Mouse (Mus musculus): ENCODE measurements around the gene Pitpnm2.

Pitpnm2 gene

DNA sequence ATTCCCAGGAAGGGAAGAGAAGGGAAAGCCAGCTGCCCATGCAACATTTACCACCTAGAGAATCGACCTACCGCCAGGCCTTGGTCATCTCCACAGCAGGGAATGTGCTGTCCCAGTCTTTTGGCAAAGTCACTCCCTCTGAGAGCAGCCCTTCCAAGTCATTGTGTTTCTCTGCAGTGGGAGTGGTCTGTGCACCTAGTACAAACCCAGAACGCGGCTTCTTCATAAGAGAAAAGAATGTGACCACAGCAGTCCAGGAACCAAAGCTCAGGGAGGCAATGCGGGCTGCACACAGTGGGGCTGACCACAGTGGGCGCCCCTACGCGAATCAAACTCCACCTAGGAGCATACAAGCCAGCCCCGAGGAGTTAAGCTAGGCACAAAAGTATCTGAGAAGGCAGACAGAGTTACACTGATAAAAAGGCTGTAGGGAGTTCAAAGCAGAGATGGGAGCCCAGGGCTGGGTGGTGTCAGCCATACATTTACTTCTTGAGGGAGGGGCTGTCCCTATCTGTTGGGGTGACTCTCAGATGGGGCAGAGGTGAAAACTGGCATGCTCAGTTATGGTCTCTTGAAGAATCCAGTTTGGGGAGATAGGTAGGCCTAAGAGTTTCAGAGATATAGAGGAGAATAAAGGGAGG is 1.5 kb downstream of the Pitpnm2 start:
- no peak for DNase-seq (ENCODE audit: low read depth, low spot score)

DNA sequence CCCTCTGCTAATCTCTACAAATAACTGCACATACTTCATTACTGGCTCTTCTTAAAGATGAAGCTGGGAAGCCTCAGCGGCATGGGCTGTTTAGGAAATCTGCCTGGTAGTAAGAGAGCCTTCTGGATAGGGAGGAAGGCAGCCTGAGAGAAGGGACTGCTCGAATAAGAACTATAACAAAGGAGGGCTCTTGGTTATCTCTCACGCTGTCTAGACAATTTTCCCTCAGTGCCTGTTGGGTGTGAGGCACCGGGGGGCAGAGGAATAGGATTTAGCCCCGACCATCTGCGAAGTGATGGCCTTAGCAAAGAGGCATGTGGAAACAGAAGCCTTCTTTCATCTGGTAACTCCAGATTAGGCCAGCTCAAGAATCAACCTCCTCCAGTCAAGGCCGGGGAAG is 2.3 kb downstream of the Pitpnm2 start:
- DNase-seq (ENCODE audit: low read depth, low spot score) = no peak

DNA sequence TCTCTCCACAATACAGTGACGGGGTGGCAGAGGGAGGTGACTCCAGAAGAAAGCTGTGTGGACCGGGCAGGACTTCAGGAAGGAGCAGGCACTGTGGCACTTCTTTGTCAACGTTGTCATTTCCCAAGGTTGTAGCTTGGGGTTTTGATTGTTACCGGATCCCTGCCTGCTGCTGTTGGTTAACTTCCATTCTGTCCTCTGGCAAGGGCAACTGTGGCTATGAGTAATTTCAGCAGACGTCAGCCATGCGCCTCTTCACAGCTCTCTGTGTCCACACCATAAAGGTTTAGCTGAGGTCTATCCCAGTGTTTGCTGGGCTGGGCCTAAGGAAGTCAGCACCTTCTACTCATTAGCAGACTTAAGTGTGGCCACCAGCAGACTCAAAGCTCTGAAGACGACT is 4.7 kb downstream of the Pitpnm2 start:
- DNase-seq (ENCODE audit: low read depth, low spot score) = no peak

DNA sequence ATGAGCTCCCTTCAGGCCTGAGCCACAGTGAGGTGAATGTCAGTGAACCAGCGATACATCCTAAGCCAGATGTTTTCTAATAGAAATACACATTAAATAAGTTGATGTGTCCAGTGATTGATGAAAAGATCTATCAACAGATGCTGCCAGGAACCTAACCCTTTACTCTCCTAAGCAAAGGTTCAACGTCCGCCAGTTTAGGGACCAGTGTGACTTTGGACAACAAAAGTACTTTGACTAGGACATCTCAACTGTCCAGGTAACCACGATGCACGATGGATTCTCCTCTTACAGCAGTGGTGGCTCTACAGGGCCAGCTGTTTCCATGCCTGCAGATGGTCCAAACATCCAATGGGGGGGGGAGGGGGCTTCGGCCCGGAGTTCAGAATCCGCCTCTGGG is 5.1 kb downstream of the Pitpnm2 start:
- DNase-seq (ENCODE audit: low read depth, low spot score) = no peak

DNA sequence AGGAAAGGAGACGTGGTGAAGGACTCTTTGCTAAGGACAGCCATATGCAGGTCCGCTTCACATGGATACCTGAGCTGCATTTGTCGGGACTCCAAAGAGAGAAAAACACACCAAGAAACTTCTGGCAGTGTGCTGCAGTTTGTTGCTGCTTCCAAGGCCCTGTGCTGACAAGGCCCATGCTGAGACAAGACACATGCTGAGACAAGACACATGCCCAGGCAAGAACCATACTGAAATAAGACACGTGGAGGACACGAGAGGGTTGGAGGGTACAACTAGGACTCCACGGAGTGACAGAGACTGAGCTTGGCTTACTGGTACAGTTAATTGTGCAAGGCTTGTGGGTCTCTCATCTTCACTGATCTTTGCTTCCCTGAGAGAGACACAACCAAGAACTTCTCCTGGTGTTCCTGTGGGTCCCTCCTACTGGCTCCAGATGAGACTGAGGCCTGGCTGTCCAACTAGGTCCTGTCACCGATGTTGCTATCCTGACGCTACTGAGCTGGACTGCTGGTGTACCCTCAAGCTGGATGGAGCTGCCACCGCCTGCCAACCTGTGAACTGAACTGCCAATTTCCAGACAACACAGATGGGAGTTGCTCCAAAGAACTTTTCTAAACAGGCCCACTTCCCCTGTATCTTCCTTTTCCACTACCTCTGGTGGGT is 6.2 kb downstream of the Pitpnm2 start:
- no peak for DNase-seq (ENCODE audit: low read depth, low spot score)

DNA sequence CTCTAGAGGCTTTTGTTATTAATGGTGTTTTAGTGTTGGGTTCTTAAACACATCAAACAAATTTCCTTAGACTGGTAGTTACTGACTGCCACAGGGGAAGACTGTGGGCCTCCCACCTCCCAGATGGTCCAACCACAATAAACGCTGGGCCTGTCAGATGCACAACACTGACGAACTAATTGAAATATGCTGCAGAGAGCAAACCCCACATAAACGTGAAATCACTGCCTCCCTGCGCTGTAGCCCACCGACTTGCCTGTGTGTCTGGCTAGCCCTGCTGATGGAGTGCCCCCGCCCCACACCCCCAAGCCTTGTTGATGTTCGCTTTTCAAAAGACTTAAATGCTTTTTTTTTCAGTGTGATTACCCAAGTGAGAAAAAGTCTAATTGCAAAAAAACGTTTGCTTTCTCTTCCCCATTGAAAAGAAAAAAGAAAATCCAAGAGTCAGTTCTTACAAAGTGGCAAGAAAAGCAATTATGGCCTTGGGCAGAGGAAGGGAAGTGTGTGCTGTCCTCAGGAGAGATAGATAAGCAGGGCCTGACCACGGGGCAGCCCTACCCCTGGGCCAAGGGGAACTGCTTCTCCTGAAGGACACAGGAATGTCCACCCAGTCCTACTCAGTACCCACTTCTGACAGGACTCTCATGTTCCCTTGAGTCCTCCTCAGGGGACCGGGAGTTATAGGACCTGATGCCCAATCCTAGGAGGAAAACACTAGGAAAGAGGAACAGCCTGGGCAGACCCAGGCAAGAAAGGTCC is 7.7 kb downstream of the Pitpnm2 start:
- no peak for DNase-seq (ENCODE audit: low read depth, low spot score)

DNA sequence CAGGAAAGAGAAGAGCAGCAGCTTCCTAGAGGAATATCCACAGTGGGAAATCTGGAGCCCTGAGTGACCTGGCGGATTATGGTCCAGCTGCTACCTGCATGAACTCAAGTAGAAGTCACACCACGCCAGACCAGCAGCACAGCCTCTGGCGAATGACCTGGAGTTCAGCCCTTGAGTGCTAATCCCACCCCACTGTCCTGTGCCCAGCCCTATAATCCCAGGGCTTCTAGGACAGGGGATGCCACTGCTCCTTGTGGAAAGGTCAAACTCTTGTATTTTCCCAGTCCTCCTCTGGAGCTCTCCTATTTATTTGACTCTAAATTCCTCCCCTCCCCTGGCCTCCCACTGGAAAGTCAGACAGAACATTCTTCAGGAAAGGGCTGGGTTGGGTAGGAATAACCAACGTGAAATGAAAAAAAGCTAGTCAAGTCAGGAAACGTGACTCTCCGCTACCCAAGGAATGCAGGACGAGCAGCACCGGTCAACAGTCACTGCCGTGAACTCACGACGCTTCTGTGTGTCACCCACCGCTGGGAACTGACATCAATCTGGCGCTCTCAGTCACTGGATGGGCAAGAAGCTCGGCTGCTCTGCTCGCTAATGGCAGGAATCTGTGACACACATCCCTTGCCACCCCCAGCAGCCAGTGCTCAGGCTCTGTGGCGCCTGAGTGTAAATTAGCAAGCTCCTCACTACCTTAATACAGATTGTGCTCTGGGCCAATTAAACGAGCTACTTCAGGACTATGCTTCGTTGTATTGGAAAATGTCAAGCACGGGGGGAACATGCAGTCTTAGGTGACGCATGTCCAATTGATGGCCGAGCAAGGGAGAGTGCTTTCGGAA is 8.5 kb downstream of the Pitpnm2 start:
- DNase-seq (ENCODE audit: low read depth, low spot score) = peak; percentile 46

DNA sequence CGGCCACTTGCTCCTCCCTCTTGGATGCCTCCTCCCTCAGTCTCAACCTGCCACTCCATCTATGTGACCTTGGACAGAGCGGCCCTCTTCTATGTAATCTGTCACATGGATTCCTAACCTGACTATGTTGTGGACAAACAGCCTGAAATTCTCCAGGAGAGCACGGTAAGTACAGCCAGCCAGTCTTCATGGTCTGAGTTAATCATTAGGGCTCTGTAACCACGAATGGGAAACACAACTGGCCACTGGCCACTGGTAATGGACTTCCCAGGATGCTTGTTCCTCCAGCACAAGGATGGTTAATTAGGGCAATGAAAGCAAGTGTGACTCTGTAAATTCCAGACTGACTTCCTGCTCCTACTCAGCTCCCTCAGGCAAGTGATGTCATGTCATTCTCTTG is 13.4 kb downstream of the Pitpnm2 start:
- DNase-seq (ENCODE audit: low read depth, low spot score) = no peak

DNA sequence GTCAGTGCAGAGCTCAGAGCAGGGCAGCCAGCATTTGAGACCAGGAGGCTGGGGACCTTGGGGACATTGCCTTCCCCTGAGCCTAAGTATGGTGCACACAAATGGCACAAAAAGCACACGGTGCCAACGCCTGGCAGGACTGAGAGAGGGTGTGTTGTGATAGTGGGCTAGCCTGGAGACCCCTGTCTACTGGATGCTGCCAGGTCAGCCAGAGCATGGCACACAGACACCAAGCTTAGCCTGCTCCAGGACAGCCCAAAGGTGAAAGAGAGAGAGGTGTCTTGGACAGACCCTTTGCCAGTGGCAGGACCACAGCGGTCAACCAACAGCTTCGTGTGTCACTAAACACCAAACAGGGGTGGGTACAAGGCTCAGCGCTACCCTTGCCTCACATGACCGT is 14.8 kb downstream of the Pitpnm2 start:
- no peak for DNase-seq (ENCODE audit: low read depth, low spot score)

DNA sequence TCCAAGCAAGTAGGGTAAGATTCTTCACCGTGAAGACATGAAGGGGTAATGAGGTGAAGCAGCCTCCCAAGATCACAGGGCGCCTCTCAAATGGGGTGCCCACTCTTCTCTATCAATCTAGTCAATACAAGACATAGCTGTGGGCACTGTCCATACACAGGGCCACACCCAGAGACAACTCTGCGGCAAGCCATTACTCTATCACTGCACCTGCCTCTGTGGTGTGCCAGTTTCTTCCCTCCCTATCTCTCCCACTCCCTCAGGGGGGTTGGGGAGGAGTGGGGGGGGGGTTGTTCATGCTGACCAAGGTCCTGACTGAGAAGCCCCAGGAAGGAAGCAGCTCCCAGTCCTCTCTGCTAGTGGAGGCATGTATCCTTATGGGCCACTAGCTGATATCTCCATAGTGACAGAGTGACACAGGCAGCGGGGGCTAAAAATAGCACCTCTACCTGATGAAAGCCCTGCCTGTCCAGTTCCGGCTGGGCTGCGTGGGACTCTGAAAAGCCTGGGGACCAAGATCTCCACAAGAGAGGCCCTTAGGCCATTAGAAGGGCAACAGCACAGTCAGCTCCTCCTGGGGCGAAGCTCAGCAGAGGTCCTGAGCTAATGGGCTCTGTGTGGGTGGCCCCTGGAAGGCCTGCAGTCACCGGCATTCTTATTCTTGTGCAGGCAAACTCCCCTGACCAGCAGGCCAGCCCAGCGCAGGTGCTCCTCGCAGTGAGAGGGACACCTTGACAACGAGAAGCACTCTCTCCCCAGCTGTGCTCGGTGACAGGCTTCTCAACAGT is 15.5 kb downstream of the Pitpnm2 start:
- no peak for DNase-seq (ENCODE audit: low read depth, low spot score)

DNA sequence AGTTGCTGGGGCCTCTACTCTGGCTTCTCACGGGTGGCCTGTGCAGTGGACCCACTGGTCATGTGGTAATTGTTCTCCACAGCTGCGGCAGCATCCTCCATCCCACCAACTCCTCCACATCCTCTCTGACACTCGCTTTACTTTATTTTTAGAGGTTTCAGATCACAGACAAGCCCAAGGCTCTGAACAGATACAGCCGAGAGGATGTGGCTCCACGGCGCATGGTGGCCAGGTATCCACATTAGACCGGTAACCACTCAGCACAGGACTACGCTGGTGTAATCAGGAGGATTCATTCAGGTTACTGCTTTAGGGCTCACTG is 16.5 kb downstream of the Pitpnm2 start:
- no peak for DNase-seq (ENCODE audit: low read depth, low spot score)

DNA sequence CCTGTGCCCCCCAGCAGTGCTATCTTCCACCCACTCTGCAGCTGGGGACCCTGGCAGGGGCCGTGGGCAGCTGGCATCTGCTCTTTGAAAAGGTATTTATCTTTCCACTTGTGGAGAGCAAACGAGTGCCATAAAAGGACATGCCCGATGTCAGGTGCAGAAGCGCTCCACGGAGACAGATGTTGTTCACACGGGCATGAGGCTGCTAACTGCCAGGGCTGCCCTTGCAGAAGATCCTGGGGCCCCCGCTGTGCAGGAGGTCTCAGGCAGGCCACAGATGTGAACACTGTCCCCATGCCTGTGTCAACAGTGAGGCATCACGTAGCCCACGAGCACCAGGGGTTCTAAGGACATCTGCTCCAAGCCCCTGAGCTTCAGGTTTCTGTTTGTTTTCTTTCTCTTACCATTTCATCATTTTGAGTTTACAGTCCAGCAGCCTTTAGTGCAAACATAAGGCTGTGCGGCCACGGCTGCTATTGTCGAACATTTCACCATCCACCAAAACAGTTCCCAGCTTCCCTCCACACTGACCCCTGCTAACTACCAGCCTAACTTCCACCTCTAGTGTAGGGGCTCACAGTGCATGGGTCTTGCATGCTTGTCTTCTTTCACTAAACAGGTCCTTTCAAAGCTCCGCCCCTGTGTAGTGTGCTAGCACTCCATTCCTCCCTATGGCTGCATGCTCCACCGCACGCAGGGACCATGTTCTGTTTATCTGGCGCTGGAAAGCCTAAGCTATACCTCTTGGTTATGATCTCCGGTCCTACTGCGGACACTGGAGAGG is 17.0 kb downstream of the Pitpnm2 start:
- no peak for DNase-seq (ENCODE audit: low read depth, low spot score)

DNA sequence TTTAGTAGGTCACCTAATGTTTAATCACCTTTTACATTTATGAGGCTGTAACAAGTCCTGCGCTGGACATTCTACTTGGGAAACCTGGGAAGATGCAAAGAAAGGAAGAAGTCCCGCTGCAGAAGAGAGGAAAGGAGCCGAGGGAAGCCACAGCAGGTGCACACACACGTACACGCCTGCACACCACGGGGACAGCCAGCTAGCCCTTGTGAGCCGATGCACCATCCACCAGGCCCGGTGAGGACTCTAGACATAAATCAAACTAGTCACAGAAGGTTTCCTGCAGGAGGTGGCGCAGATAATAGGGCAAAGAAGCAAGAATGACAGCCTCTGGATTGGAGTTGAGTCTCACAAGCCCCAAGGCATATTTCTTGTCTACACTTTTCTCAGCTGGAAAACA is 19.1 kb downstream of the Pitpnm2 start:
- no peak for DNase-seq (ENCODE audit: low read depth, low spot score)

DNA sequence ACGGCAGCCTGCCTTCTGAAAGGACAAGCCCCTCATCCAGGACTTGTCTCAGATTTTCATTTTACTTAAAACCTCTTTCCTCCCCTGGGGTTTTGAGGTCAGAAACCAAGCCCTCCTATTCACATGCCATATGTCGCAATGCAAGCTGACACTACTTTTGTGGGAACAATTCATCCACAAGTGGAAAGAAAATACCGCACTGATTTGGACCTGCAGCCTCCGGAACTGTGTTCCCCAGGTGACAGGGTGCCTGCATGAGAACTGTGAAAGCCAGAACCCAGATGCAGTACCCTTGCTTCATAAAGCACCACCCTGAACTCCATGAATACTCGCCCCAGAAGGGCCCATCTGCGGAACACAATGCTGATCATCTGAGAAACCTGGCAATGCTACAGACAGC is 22.4 kb downstream of the Pitpnm2 start:
- no peak for DNase-seq (ENCODE audit: low read depth, low spot score)

DNA sequence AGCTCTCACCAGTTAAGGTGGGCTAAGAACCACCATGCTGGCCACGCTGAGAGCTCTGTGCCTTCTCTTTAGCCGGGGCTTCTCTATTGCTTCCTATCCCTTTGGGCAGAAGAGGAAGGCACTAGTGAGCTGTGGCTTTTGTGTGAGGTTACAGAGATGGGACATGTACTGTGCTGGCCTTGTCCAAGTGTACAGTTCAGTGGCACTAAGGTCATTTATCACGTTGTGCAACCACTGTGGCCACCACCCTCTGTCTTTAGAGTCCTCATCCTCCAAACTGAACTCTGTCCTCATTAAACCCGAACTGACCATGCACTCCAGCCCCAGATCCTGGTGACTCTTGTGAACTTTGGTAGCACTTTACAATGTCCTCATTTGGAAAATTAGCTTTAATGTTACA is 23.1 kb downstream of the Pitpnm2 start:
- DNase-seq (ENCODE audit: low read depth, low spot score) = no peak

DNA sequence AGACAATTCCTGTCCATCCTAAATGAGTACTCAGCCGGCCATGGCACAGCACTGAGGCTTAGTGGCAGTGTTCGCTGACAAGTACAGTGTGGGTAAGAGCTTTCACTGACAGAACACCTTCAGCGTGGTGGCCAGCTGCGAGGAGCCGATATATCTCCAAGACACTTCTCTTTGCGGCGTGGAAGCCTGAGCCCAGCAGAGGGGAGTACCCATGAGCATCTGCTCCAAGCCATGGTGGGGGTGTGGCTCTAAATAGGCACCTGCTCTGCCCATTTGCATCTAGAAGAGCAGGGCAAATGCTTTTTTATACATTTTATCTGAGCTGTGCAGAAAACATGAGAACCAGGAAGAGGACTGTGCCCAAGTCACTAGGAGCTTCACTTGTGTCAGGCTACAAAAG is 23.7 kb downstream of the Pitpnm2 start:
- DNase-seq (ENCODE audit: low read depth, low spot score) = no peak

DNA sequence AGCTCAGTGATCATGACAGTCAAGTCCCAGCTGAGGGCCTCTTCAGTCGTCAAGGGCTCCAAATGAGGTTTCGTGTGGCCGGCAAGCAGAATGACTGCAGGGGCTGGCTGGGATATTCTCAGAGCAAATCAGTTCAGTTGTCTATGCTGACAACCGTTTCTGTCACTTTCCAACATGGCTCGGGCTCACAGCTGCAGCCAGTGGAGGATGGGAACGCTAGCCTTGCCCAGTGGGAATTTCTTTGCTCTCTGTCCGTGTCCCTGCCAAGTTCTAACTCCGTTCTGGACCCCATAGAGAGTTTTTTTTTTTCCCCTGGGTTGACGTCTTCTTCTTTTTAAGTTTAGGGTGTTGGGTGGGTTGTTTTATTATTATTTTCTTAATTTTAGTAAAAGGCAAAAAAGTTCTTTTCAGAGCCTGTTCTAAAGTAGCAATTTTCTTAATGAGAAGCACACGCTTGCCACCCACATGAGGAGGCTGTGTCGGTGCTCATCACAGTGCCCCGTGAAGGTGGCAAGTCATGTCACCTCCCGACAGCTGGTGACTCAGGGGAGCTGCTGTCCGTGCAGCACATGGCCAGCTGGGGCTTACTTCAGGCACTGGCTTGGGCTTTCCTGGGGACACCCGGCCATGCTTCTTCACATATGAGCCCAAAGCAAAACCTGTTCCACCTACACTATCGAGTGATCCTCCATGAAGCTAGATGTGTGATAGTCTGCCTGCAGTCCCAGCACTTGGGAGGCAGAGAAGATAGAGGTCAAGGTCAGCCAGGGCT is 25.1 kb downstream of the Pitpnm2 start:
- no peak for DNase-seq (ENCODE audit: low read depth, low spot score)

DNA sequence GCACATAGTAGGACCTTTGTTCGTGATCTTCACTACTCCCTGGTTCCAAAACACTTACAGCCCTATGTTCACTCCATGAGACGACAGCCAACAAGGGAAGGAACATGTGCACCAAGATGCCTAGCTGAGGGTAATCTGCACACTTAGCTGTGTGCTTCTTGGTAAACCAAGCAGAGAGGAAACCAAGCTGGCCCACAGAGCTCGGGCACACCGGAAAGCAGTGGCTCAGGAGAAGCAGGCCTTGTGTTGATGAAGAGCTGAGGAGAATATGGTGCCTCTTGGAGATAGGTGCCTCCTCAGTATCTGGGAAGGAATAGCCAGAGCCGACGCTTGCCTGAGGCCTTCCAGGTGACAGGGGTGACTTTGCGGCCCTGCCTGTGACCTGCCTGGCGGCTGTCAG is 26.0 kb downstream of the Pitpnm2 start:
- no peak for DNase-seq (ENCODE audit: low read depth, low spot score)

DNA sequence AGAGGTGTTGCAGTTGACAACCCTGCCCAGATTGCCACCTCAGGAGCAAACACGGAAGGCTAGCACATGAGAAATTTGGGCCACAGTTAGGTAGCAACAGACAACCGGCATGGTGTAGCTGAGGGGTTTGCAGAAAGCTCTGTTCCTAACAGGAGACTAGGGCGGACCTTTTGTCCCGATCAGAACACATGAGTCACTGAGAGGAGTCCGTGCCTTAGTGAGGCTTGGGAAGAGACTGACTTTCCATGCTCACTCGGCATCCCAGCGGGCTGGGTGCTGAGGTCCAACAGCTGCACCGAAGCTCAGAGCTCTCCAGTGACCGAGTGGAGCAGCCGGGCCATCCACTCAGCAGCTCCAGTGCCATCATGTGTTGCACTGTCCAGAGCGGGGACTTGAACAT is 26.9 kb downstream of the Pitpnm2 start:
- no peak for DNase-seq (ENCODE audit: low read depth, low spot score)

DNA sequence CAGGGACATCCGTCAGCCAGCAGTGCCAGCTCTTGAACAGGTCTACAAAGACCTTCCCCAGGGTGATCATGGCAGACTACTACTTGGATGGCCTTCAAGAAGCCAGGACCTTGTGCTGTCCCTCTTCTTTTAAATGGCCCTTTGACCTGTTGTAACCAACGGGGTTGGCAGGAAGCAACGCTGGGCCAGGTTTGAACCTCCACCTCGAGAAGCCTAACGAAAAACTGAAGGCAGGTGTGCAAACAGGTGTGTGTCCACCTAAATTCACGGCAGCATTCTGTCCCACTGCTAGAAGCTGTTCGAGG is 27.9 kb downstream of the Pitpnm2 start:
- no peak for DNase-seq (ENCODE audit: low read depth, low spot score)
